Mouse (Mus musculus) left cerebral cortex, postnatal 25 days (tissue): Measurements from ENCODE around the gene Bckdha. TPM values are rescaled to one million over a fixed set of nuclear protein-coding genes. Genes with fewer than 3 reads are reported as not detected.

Source experiments
- DNase-seq, 2 experiments: peaks; one replicate each; pipeline ENCODE4 v3.0.0; 2022; ENCODE audit warnings: low spot score in 2 of 2, mixed read lengths in 1 of 2
- intact Hi-C: fragments of 180-260 bp; cut with DNase I; formaldehyde crosslinking; loops from one replicate; pipeline ENCODE4 v1.15.1; 2025
- total RNA-seq, 2 experiments: library from RNA; stranded (reverse); gene quantifications; 2 replicates each; pipeline ENCODE4 v1.2.3; 2021

The Bckdha gene
- total RNA-seq, 2 experiments from 2014 or later, result 31.8 to 33.8 TPM

GRCm38 (mm10) chr7:25652244-25652759, 6.5 kb downstream of the Bckdha start:
- intact Hi-C loops, result no loop called here
- no peak for DNase-seq

- DNase-seq, result no peak
- intact Hi-C loops, result no loop called here
Measured at GRCm38 (mm10) chr7:25651281-25651680, 7.5 kb downstream of the Bckdha start.

- no peak for DNase-seq
- intact Hi-C loops, result no loop called here
Measured at GRCm38 (mm10) chr7:25649839-25650238, 8.9 kb downstream of the Bckdha start.

GRCm38 (mm10) chr7:25647574-25648123, 11.1 kb downstream of the Bckdha start:
- no peak for DNase-seq
- intact Hi-C loops, result no loop called here

- no peak for DNase-seq
- intact Hi-C loops, result no loop called here
Measured at GRCm38 (mm10) chr7:25645074-25645473, 13.7 kb downstream of the Bckdha start.

GRCm38 (mm10) chr7:25644631-25645030, 14.2 kb downstream of the Bckdha start:
- DNase-seq, result no peak
- intact Hi-C loops, result no loop called here

GRCm38 (mm10) chr7:25644136-25644535, 14.6 kb downstream of the Bckdha start:
- no peak for DNase-seq
- intact Hi-C loops, result no loop called here

GRCm38 (mm10) chr7:25639754-25640153, 19.0 kb downstream of the Bckdha start:
- intact Hi-C loops, result no loop called here
- peak; percentile 32 to 85 for DNase-seq

GRCm38 (mm10) chr7:25637099-25637498, 21.7 kb downstream of the Bckdha start:
- intact Hi-C loops, result no loop called here
- DNase-seq, result no peak

GRCm38 (mm10) chr7:25636373-25636772, 22.4 kb downstream of the Bckdha start:
- no peak for DNase-seq
- intact Hi-C loops, result no loop called here

- intact Hi-C loops, result no loop called here
- DNase-seq, result no peak
Measured at GRCm38 (mm10) chr7:25632679-25633078, 26.1 kb downstream of the Bckdha start.

- DNase-seq, result no peak
- intact Hi-C loops, result no loop called here
Measured at GRCm38 (mm10) chr7:25628323-25628620, 30.5 kb downstream of the Bckdha start.

- no peak for DNase-seq
- intact Hi-C loops, result no loop called here
Measured at GRCm38 (mm10) chr7:25627431-25628322, 31.1 kb downstream of the Bckdha start.

GRCm38 (mm10) chr7:25626509-25627430, 32.0 kb downstream of the Bckdha start, which contains the start of gene B3gnt8:
TSS of gene B3gnt8 (plus strand) at chr7:25626654.
- intact Hi-C loops, result no loop called here

GRCm38 (mm10) chr7:25625594-25626250, 33.1 kb downstream of the Bckdha start:
- no peak for DNase-seq
- intact Hi-C loops, result no loop called here

More at GRCm38 (mm10) chr7:25626509-25627430, 32.0 kb downstream of the Bckdha start, which contains the start of gene B3gnt8:
- DNase-seq, result no peak

GRCm38 (mm10) chr7:25624851-25625250, 33.9 kb downstream of the Bckdha start:
- intact Hi-C loops, result no loop called here

GRCm38 (mm10) chr7:25623857-25624370, 34.9 kb downstream of the Bckdha start:
- peak in 1 of 2 experiments; percentile 39 for DNase-seq
- intact Hi-C loops, result no loop called here

More at GRCm38 (mm10) chr7:25624851-25625250, 33.9 kb downstream of the Bckdha start:
- no peak for DNase-seq

GRCm38 (mm10) chr7:25620751-25621150, 38.0 kb downstream of the Bckdha start:
- no peak for DNase-seq
- intact Hi-C loops, result no loop called here

- DNase-seq, result no peak
Measured at GRCm38 (mm10) chr7:25620101-25620500, 38.7 kb downstream of the Bckdha start.

More at GRCm38 (mm10) chr7:25620101-25620500, 38.7 kb downstream of the Bckdha start:
- intact Hi-C loops, result no loop called here
